Mouse (Mus musculus): ENCODE data around the gene Drc7. TPM values are rescaled to one million over a fixed set of nuclear protein-coding genes. Genes with fewer than 3 reads are reported as not detected.
A peak's percentile ranks its signal among the peaks of the same experiment; 100 is the strongest.
"Not testable (repeated sequence)": the region's sequence is repeated elsewhere in the genome, so short reads cannot be mapped to it uniquely, and the experiment has no call there.

Gene Drc7
- polyA plus RNA-seq (2015; fragmentation: Nextera tagmentation; extraction: Ambion mirVana): 0.61 and 0.83 TPM in 2 replicates

DNA sequence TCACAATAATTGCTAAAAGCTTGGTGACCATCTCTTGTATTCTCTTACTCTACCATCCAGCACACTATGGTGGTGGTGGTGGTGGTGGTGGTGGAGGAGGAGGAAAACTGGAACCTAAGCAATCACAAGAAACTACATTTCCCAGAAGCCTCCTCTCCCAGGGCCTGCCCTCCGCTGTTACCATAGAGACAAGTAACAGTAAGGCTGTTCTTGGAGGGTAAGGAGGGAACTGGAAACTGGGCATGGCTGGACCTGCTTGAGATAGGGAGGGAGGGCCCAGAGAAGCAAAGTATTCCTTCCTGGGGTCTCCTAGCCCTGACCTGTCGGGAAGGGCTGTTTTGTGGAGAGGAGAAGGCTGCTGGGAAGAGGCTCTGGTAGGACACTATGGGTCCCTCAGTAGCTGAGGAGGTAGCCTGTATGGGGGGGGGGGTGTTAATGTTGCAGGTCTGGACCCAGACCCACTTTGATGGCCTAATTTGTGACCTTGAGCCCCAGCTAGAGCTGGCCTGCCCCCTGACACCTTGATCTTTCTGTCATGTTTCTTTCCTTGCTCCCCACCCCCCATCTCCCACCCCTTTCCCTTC, at the start of gene Drc7:
Gene Drc7, plus strand, starts transcription at position 177 of the 584 bp plus-strand sequence.
- 12% methylated on average over 2 of the region's 2 CpGs for WGBS
- ATAC-seq (ENCODE audit: borderline replicate concordance, extremely low read depth, low FRiP score, low TSS enrichment): peak; percentile 68
- no peaks in the 10 kb centered on the region for H3K36me3 ChIP-seq
- H3K9me3 ChIP-seq: no peaks in the 10 kb centered on the region
- no peak within 1 kb of the TSS for H3K4me3 ChIP-seq
- H3K4me1 ChIP-seq: no peaks in the 10 kb centered on the region
- no peak within 1 kb of the TSS for H3K9ac ChIP-seq
- no peak within 1 kb of the TSS for H3K4me2 ChIP-seq
- no peaks in the 10 kb centered on the region for H3K27me3 ChIP-seq
- no peak within 1 kb of the TSS for H3K27ac ChIP-seq

DNA sequence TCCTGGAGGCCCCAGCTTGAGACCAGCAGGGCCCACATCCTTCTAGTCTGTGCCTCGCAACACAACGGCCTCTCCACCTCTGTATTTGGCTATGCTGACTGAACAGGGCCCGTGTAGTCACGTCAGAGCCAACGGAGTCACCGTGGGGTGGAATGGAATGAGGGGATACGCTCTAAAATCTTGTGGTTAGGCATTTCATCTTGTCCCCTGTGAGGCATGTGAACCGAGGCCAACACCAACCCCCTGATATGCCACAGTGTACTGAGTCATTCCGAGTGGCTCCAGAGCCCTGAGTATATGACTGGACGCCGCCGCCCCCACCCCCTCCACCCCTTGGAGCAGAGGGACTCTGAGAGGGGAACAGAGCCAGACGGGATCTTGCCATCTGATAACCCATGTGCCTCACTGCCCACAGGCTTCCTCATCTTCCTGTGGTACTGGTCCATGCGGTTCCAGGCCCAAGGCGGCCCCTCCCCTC, 42.4 kb upstream of the Drc7 start:
- Histone ChIP-seq H3K36me3 (peaks cover 15% of the 10 kb centered on the region; the same call in 1 of the 2 replicates), H3K9me3 (no peaks in the 10 kb centered on the region), H3K4me2 (no peak overlapping the region), H3K9ac (no peak overlapping the region), H3K27ac (no peak overlapping the region), H3K27me3 (no peaks in the 10 kb centered on the region), H3K4me1 (no peaks in the 10 kb centered on the region), H3K4me3 (no peak overlapping the region)
- no peak for ATAC-seq (ENCODE audit: borderline replicate concordance, extremely low read depth, low FRiP score, low TSS enrichment)
- 78% methylated on average over 15 of the region's 15 CpGs for WGBS

- no peak for ATAC-seq (ENCODE audit: borderline replicate concordance, extremely low read depth, low FRiP score, low TSS enrichment)
- Histone ChIP-seq H3K9ac (no peak overlapping the region), H3K27me3 (no peaks in the 10 kb centered on the region), H3K4me1 (no peaks in the 10 kb centered on the region), H3K27ac (no peak overlapping the region), H3K4me3 (no peak overlapping the region), H3K9me3 (no peaks in the 10 kb centered on the region), H3K4me2 (no peak overlapping the region), H3K36me3 (peaks cover 12% of the 10 kb centered on the region; the same call in 1 of the 2 replicates)
- 51% methylated on average over 4 of the region's 4 CpGs for WGBS
These were observed 39.0 kb upstream of the Drc7 start for GRCm38 (mm10) chr8:95015866-95016265.

- Histone ChIP-seq H3K27ac (no peak overlapping the region), H3K4me1 (no peaks in the 10 kb centered on the region), H3K9me3 (no peaks in the 10 kb centered on the region), H3K4me2 (no peak overlapping the region), H3K36me3 (peaks cover 5% of the 10 kb centered on the region; the same call in 1 of the 2 replicates), H3K27me3 (no peaks in the 10 kb centered on the region), H3K4me3 (no peak overlapping the region), H3K9ac (no peak overlapping the region)
- no peak for ATAC-seq (ENCODE audit: borderline replicate concordance, extremely low read depth, low FRiP score, low TSS enrichment)
- WGBS: 63% methylated on average over 4 of the region's 4 CpGs
These were observed 38.2 kb upstream of the Drc7 start for GRCm38 (mm10) chr8:95016684-95017083.

DNA sequence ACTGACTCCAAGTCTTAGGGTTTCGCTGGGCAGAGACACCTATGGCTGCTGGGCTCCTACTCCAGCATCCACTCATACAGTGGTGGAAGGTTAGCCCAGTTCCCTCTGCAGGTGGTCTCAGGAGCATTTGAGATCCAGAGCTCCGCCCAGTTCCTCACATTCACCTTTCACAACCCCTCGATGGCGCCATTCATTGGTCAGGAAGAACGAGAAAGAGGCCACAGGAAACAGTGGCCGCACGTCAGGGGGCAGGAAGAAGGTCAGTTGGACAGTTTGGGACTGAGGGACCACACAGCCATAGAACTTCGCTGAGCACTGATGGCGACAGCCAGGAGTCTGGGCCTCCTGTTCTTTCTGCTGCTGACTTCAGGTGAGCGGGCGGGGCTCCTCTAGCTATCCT, 37.5 kb upstream of the Drc7 start, which contains the start of gene Adgrg3:
Gene Adgrg3, plus strand, starts transcription at position 242 of the 400 bp plus-strand sequence.
- no peaks in the 10 kb centered on the region for H3K9me3 ChIP-seq
- no peak for ATAC-seq (ENCODE audit: borderline replicate concordance, extremely low read depth, low FRiP score, low TSS enrichment)
- H3K27me3 ChIP-seq: no peaks in the 10 kb centered on the region
- no peak within 1 kb of the TSS for H3K9ac ChIP-seq
- WGBS: 63% methylated on average over 11 of the region's 11 CpGs
- H3K36me3 ChIP-seq: 0 out of 2 replicates have a peak, but pooled peaks cover 3% of the 10 kb centered on the region
- H3K4me3 ChIP-seq: no peak within 1 kb of the TSS
- H3K4me1 ChIP-seq: no peaks in the 10 kb centered on the region
- no peak within 1 kb of the TSS for H3K4me2 ChIP-seq
- no peak within 1 kb of the TSS for H3K27ac ChIP-seq

- WGBS: 57% methylated on average over 9 of the region's 9 CpGs
- Histone ChIP-seq H3K9me3 (no peaks in the 10 kb centered on the region), H3K9ac (no peak overlapping the region), H3K27me3 (no peaks in the 10 kb centered on the region), H3K27ac (no peak overlapping the region), H3K36me3 (0 out of 2 replicates have a peak, but pooled peaks cover 3% of the 10 kb centered on the region), H3K4me2 (no peak overlapping the region), H3K4me1 (no peaks in the 10 kb centered on the region), H3K4me3 (no peak overlapping the region)
- no peak for ATAC-seq (ENCODE audit: borderline replicate concordance, extremely low read depth, low FRiP score, low TSS enrichment)
These were observed 36.8 kb upstream of the Drc7 start for GRCm38 (mm10) chr8:95017969-95018635.

- peak overlapping the region; percentile 72; the same call in 1 of the 2 replicates for H3K27ac ChIP-seq
- no peaks in the 10 kb centered on the region for H3K36me3 ChIP-seq
- H3K4me1 ChIP-seq: no peaks in the 10 kb centered on the region
- H3K9ac ChIP-seq: no peak overlapping the region; the same call in 1 of the 2 replicates
- H3K9me3 ChIP-seq: no peaks in the 10 kb centered on the region
- H3K4me2 ChIP-seq: peak overlapping the region; percentile 30
- peak; percentile 36; the same call in 1 of the 2 replicates for ATAC-seq (ENCODE audit: borderline replicate concordance, extremely low read depth, low FRiP score, low TSS enrichment)
- 36% methylated on average over 12 of the region's 12 CpGs for WGBS
- H3K27me3 ChIP-seq: no peaks in the 10 kb centered on the region
- no peak overlapping the region for H3K4me3 ChIP-seq
These were observed 34.6 kb upstream of the Drc7 start for GRCm38 (mm10) chr8:95020293-95020777.

GRCm38 (mm10) chr8:95020821-95021220, 34.1 kb upstream of the Drc7 start:
- Histone ChIP-seq H3K4me1 (no peaks in the 10 kb centered on the region), H3K27ac (no peak overlapping the region), H3K36me3 (no peaks in the 10 kb centered on the region), H3K9ac (no peak overlapping the region), H3K9me3 (no peaks in the 10 kb centered on the region), H3K4me3 (no peak overlapping the region), H3K4me2 (peak overlapping the region; percentile 30), H3K27me3 (no peaks in the 10 kb centered on the region)
- 53% methylated on average over 10 of the region's 10 CpGs for WGBS
- ATAC-seq (ENCODE audit: borderline replicate concordance, extremely low read depth, low FRiP score, low TSS enrichment): no peak

GRCm38 (mm10) chr8:95023201-95023600, 31.7 kb upstream of the Drc7 start:
- H3K27me3 ChIP-seq: no peaks in the 10 kb centered on the region
- no peak overlapping the region for H3K9ac ChIP-seq
- H3K4me1 ChIP-seq: no peaks in the 10 kb centered on the region
- H3K9me3 ChIP-seq: no peaks in the 10 kb centered on the region
- no peaks in the 10 kb centered on the region for H3K36me3 ChIP-seq
- no peak overlapping the region for H3K4me2 ChIP-seq
- H3K27ac ChIP-seq: no peak overlapping the region
- H3K4me3 ChIP-seq: no peak overlapping the region
- 18% methylated on average over 8 of the region's 8 CpGs for WGBS
- ATAC-seq (ENCODE audit: borderline replicate concordance, extremely low read depth, low FRiP score, low TSS enrichment): no peak

- H3K9ac ChIP-seq: no peak overlapping the region
- no peak overlapping the region for H3K27ac ChIP-seq
- no peaks in the 10 kb centered on the region for H3K27me3 ChIP-seq
- no peaks in the 10 kb centered on the region for H3K9me3 ChIP-seq
- no peak for ATAC-seq (ENCODE audit: borderline replicate concordance, extremely low read depth, low FRiP score, low TSS enrichment)
- H3K4me3 ChIP-seq: no peak overlapping the region
- no peaks in the 10 kb centered on the region for H3K36me3 ChIP-seq
- H3K4me2 ChIP-seq: no peak overlapping the region
- WGBS: 71% methylated on average over 4 of the region's 4 CpGs
- no peaks in the 10 kb centered on the region for H3K4me1 ChIP-seq
These were observed 30.5 kb upstream of the Drc7 start for GRCm38 (mm10) chr8:95024387-95024786.

GRCm38 (mm10) chr8:95025421-95025820, 29.5 kb upstream of the Drc7 start:
- no peak for ATAC-seq (ENCODE audit: borderline replicate concordance, extremely low read depth, low FRiP score, low TSS enrichment)
- Histone ChIP-seq H3K4me2 (no peak overlapping the region), H3K9me3 (no peaks in the 10 kb centered on the region), H3K36me3 (no peaks in the 10 kb centered on the region), H3K27me3 (no peaks in the 10 kb centered on the region), H3K9ac (no peak overlapping the region), H3K4me3 (no peak overlapping the region), H3K4me1 (no peaks in the 10 kb centered on the region), H3K27ac (no peak overlapping the region)
- 63% methylated on average over 2 of the region's 2 CpGs for WGBS

- H3K4me3 ChIP-seq; H3K9me3 ChIP-seq; ATAC-seq (ENCODE audit: borderline replicate concordance, extremely low read depth, low FRiP score, low TSS enrichment); H3K27ac ChIP-seq; H3K4me2 ChIP-seq; H3K4me1 ChIP-seq; H3K9ac ChIP-seq; H3K36me3 ChIP-seq; H3K27me3 ChIP-seq: not testable (repeated sequence)
- WGBS: 54% methylated on average over 7 of the region's 7 CpGs
These were observed 26.5 kb upstream of the Drc7 start for GRCm38 (mm10) chr8:95028391-95028790.
